Mouse (Mus musculus): ENCODE results near the gene Fam189a1. TPM values are rescaled to one million over a fixed set of nuclear protein-coding genes. Genes with fewer than 3 reads are reported as not detected.

Fam189a1 gene
- total and polyA plus RNA-seq, 3 experiments: 0.10 TPM; not detected in 2

- in situ Hi-C loops (cut with MboI; ENCODE audit: low pct_ligation_motif_present, low pct_unique_long_range_greater_than_20kb, low sequenced_read_pairs) (loop anchor here (25.0 kb wide), 3 partner anchors 179 to 1004 kb away; partner anchors contain the start of gene Trpm1), dilution Hi-C loops (cut with MboI; ENCODE audit: extremely low pct_ligation_motif_present, extremely low pct_unique_long_range_greater_than_20kb, low sequenced_read_pairs) (no loop called here)
- H3K4me2 ChIP-seq (ENCODE audit: insufficient read depth, low read depth, poor library complexity, severe bottlenecking): no peak overlapping the region
- H3K36me3 ChIP-seq (replicated peaks in 1 of 2; ENCODE audit: control insufficient read depth in 1 of 2, insufficient read depth in 1 of 2, low read length in 1 of 2): no peaks in the 10 kb centered on the region
- H3K4me1 ChIP-seq (ENCODE audit: control insufficient read depth in 1 of 2, insufficient read depth in 2 of 2): no peaks in the 10 kb centered on the region
- H3K9ac ChIP-seq (ENCODE audit: insufficient read depth, low read depth): no peak overlapping the region
- no peak overlapping the region for H3K4me3 ChIP-seq (replicated peaks in 1 of 3; ENCODE audit: low read depth in 2 of 3, low read length in 2 of 3, poor library complexity in 1 of 3)
- TF ChIP-seq KAT2A (IDR thresholded peaks at IDR 0.05; ENCODE audit: insufficient replicate concordance, low read length) (no peak), RAD21 (IDR thresholded peaks at IDR 0.05; ENCODE audit: low read depth, low read length) (peak; percentile 68), EP300 (IDR thresholded peaks at IDR 0.05; ENCODE audit: low read length) (no peak), RCOR1 (conservative IDR thresholded peaks at IDR 0.05; ENCODE audit: low read depth, low read length) (no peak), ZNF384 (IDR thresholded peaks at IDR 0.05; ENCODE audit: low read depth, low read length) (no peak), GABPA (IDR thresholded peaks at IDR 0.05; ENCODE audit: insufficient replicate concordance, low read depth, low read length) (no peak), USF1 (IDR thresholded peaks at IDR 0.05; ENCODE audit: low read depth, low read length) (no peak), CTCF (conservative IDR thresholded peaks at IDR 0.05 in 1 of 2, IDR thresholded peaks at IDR 0.05 in 1 of 2; ENCODE audit: low read depth in 2 of 2, low read length in 2 of 2) (peak; percentile 57 to 75), ETS1 (conservative IDR thresholded peaks at IDR 0.05; ENCODE audit: low read depth, low read length) (no peak), MAFK (IDR thresholded peaks at IDR 0.05; ENCODE audit: insufficient replicate concordance, low read length) (no peak), MAX (IDR thresholded peaks at IDR 0.05; ENCODE audit: low read length) (no peak), UBTF (IDR thresholded peaks at IDR 0.05; ENCODE audit: low read depth, low read length) (no peak), TBP (conservative IDR thresholded peaks at IDR 0.05; ENCODE audit: low read depth, low read length) (no peak), BHLHE40 (IDR thresholded peaks at IDR 0.05; ENCODE audit: low read depth, low read length) (no peak), NRF1 (IDR thresholded peaks at IDR 0.05; ENCODE audit: low read depth, low read length) (no peak), NELFE (IDR thresholded peaks at IDR 0.05; ENCODE audit: low read depth, low read length) (0 out of 2 replicates have a peak, but pooled peaks have one; percentile 30), SMC3 (IDR thresholded peaks at IDR 0.05; ENCODE audit: low read depth, low read length) (peak; percentile 50), CHD2 (IDR thresholded peaks at IDR 0.05; ENCODE audit: low read length) (no peak), POLR2A (IDR thresholded peaks at IDR 0.05; ENCODE audit: low read depth, low read length) (no peak)
- H3K27ac ChIP-seq (ENCODE audit: insufficient read depth, low read depth): no peak overlapping the region
- H3K79me2 ChIP-seq (replicated peaks; ENCODE audit: control insufficient read depth, extremely low read depth, insufficient read depth, poor library complexity, severe bottlenecking): no peaks in the 10 kb centered on the region
- peak; percentile 55 for DNase-seq (ENCODE audit: extremely low read depth)
- H3K9me3 ChIP-seq (replicated peaks; ENCODE audit: low read length): no peaks in the 10 kb centered on the region
- peaks cover 31% of the 10 kb centered on the region for H3K27me3 ChIP-seq (replicated peaks)
These were observed 414.8 kb downstream of the Fam189a1 start for GRCm38 (mm10) chr7:64741333-64742307.

- H3K9me3 ChIP-seq (replicated peaks; ENCODE audit: low read length): no peaks in the 10 kb centered on the region
- dilution Hi-C loops (cut with MboI; ENCODE audit: extremely low pct_ligation_motif_present, extremely low pct_unique_long_range_greater_than_20kb, low sequenced_read_pairs) (no loop called here), in situ Hi-C loops (cut with MboI; ENCODE audit: low pct_ligation_motif_present, low pct_unique_long_range_greater_than_20kb, low sequenced_read_pairs) (loop anchor here (25.0 kb wide), 3 partner anchors 177 to 1002 kb away; partner anchors contain the start of gene Trpm1)
- H3K27ac ChIP-seq (ENCODE audit: insufficient read depth, low read depth): no peak overlapping the region
- H3K27me3 ChIP-seq (replicated peaks): peaks cover 37% of the 10 kb centered on the region
- no peak for DNase-seq (ENCODE audit: extremely low read depth)
- no peak overlapping the region for H3K9ac ChIP-seq (ENCODE audit: insufficient read depth, low read depth)
- no peak overlapping the region for H3K4me3 ChIP-seq (replicated peaks in 1 of 3; ENCODE audit: low read depth in 2 of 3, low read length in 2 of 3, poor library complexity in 1 of 3)
- TF ChIP-seq ZKSCAN1 (IDR thresholded peaks at IDR 0.05; ENCODE audit: borderline replicate concordance, low read depth, low read length): no peak
- TF ChIP-seq POLR2AphosphoS2 (IDR thresholded peaks at IDR 0.05; ENCODE audit: low read depth, low read length): no peak
- TF ChIP-seq MXI1 (IDR thresholded peaks at IDR 0.05; ENCODE audit: low read depth, low read length): no peak
- no peak for TF ChIP-seq MYC (IDR thresholded peaks at IDR 0.05; ENCODE audit: low read depth, low read length)
- no peak for TF ChIP-seq JUND (conservative IDR thresholded peaks at IDR 0.05; ENCODE audit: low read depth, low read length)
- TF ChIP-seq RAD21 (IDR thresholded peaks at IDR 0.05; ENCODE audit: low read depth, low read length): no peak
- no peak for TF ChIP-seq RCOR1 (conservative IDR thresholded peaks at IDR 0.05; ENCODE audit: low read depth, low read length)
- no peak for TF ChIP-seq ZC3H11A (IDR thresholded peaks at IDR 0.05; ENCODE audit: low read depth, low read length)
- no peak for TF ChIP-seq SMC3 (IDR thresholded peaks at IDR 0.05; ENCODE audit: low read depth, low read length)
- TF ChIP-seq PAX5 (IDR thresholded peaks at IDR 0.05; ENCODE audit: low read length): no peak
- H3K36me3 ChIP-seq (replicated peaks in 1 of 2; ENCODE audit: control insufficient read depth in 1 of 2, insufficient read depth in 1 of 2, low read length in 1 of 2): no peaks in the 10 kb centered on the region
- H3K4me1 ChIP-seq (ENCODE audit: control insufficient read depth in 1 of 2, insufficient read depth in 2 of 2): no peaks in the 10 kb centered on the region
- no peak overlapping the region for H3K4me2 ChIP-seq (ENCODE audit: insufficient read depth, low read depth, poor library complexity, severe bottlenecking)
- H3K79me2 ChIP-seq (replicated peaks; ENCODE audit: control insufficient read depth, extremely low read depth, insufficient read depth, poor library complexity, severe bottlenecking): no peaks in the 10 kb centered on the region
These were observed 417.2 kb downstream of the Fam189a1 start for GRCm38 (mm10) chr7:64739131-64739530.
